Mouse (Mus musculus) myocyte (in vitro differentiated cells): ENCODE measurements around the gene Fam83c.

ENCODE experiments used
- MAX ChIP-seq: IDR thresholded peaks from one replicate; pipeline ENCODE4 v1.6.1; 2011; ENCODE audit warnings: low read depth, mild to moderate bottlenecking, control low read depth
- POLR2A ChIP-seq: IDR thresholded peaks from one replicate; pipeline ENCODE4 v1.6.1; 2011; ENCODE audit warnings: low read depth, mild to moderate bottlenecking, control low read depth, moderate library complexity; ENCODE audit not compliant: insufficient read length
- POLR2AphosphoS2 ChIP-seq: IDR thresholded peaks from one replicate; pipeline ENCODE4 v1.6.1; 2011; ENCODE audit warnings: low read depth, control low read depth; ENCODE audit not compliant: insufficient read length
- TCF12 ChIP-seq: IDR thresholded peaks from one replicate; pipeline ENCODE4 v1.6.1; 2011; ENCODE audit warnings: mild to moderate bottlenecking, control low read depth; ENCODE audit not compliant: poor library complexity, insufficient read depth, severe bottlenecking
- USF1 ChIP-seq: IDR thresholded peaks from one replicate; pipeline ENCODE4 v1.6.1; 2011; ENCODE audit warnings: low read depth, mild to moderate bottlenecking, control low read depth, moderate library complexity

DNA sequence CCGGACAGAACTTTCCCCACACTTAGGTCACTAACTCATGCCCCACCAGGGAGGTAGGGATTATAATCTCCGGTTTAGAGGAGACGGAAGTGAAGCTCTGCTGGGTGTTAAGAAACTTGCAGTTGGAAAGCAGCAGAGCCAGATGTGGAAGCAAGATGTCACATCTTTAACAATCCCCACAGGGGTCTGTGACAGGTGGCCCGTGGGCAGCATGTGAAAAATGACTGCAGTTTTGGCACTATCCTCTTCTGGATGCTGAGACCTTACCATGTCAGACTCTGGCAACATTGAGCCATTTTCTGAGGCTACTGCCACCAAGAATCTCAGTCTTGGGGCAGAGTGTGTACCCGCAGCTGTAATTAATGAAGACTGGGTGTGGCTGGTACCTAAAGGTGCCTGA lies 30.6 kb downstream of the Fam83c start:
- TF ChIP-seq POLR2A (no peak), USF1 (no peak), TCF12 (no peak), MAX (no peak), POLR2AphosphoS2 (no peak)
